Mouse (Mus musculus): Measurements from ENCODE around the gene Rbm20.

Rbm20 gene

GRCm38 (mm10) chr19:53850166-53850922 is 173.2 kb downstream of the Rbm20 start:
- no peak for DNase-seq (ENCODE audit: low spot score in 2 of 2)

- DNase-seq (ENCODE audit: low spot score in 2 of 2): no peak
Measured at GRCm38 (mm10) chr19:53851352-53851751, 174.2 kb downstream of the Rbm20 start.

GRCm38 (mm10) chr19:53851826-53852698 is 175.0 kb downstream of the Rbm20 start:
- no peak for DNase-seq (ENCODE audit: low spot score in 2 of 2)

- DNase-seq (ENCODE audit: low spot score in 2 of 2): no peak
Measured at GRCm38 (mm10) chr19:53852699-53853451, 175.8 kb downstream of the Rbm20 start.

GRCm38 (mm10) chr19:53854978-53855377 is 177.9 kb downstream of the Rbm20 start:
- DNase-seq (ENCODE audit: low spot score in 2 of 2): no peak

GRCm38 (mm10) chr19:53855781-53856180 is 178.7 kb downstream of the Rbm20 start:
- DNase-seq (ENCODE audit: low spot score in 2 of 2): no peak

GRCm38 (mm10) chr19:53856794-53857193 is 179.7 kb downstream of the Rbm20 start:
- no peak for DNase-seq (ENCODE audit: low spot score in 2 of 2)

GRCm38 (mm10) chr19:53857962-53858361 is 180.9 kb downstream of the Rbm20 start:
- DNase-seq (ENCODE audit: low spot score in 2 of 2): no peak

- peak in 1 of 2 experiments; percentile 36 for DNase-seq (ENCODE audit: low spot score in 2 of 2)
Measured at GRCm38 (mm10) chr19:53859149-53859548, 182.0 kb downstream of the Rbm20 start.

GRCm38 (mm10) chr19:53859593-53859992 is 182.5 kb downstream of the Rbm20 start:
- DNase-seq (ENCODE audit: low spot score in 2 of 2): no peak

GRCm38 (mm10) chr19:53861346-53861745 is 184.2 kb downstream of the Rbm20 start:
- no peak for DNase-seq (ENCODE audit: low spot score in 2 of 2)

- DNase-seq (ENCODE audit: low spot score in 2 of 2): no peak
Measured at GRCm38 (mm10) chr19:53862573-53863246, 185.6 kb downstream of the Rbm20 start.

- DNase-seq (ENCODE audit: low spot score in 2 of 2): no peak
Measured at GRCm38 (mm10) chr19:53867238-53867637, 190.1 kb downstream of the Rbm20 start.

- DNase-seq (ENCODE audit: low spot score in 2 of 2): no peak
Measured at GRCm38 (mm10) chr19:53868125-53868524, 191.0 kb downstream of the Rbm20 start.

- no peak for DNase-seq (ENCODE audit: low spot score in 2 of 2)
Measured at GRCm38 (mm10) chr19:53868796-53869195, 191.7 kb downstream of the Rbm20 start.

- DNase-seq (ENCODE audit: low spot score in 2 of 2): no peak
Measured at GRCm38 (mm10) chr19:53869427-53870385, 192.6 kb downstream of the Rbm20 start.

- no peak for DNase-seq (ENCODE audit: low spot score in 2 of 2)
Measured at GRCm38 (mm10) chr19:53870568-53870967, 193.5 kb downstream of the Rbm20 start.

- DNase-seq (ENCODE audit: low spot score in 2 of 2): no peak
Measured at GRCm38 (mm10) chr19:53871502-53871901, 194.4 kb downstream of the Rbm20 start.

- DNase-seq (ENCODE audit: low spot score in 2 of 2): no peak
Measured at GRCm38 (mm10) chr19:53872994-53873713, 196.0 kb downstream of the Rbm20 start.

- DNase-seq (ENCODE audit: low spot score in 2 of 2): no peak
Measured at GRCm38 (mm10) chr19:53875246-53875645, 198.1 kb downstream of the Rbm20 start.
